Mouse (Mus musculus) brown adipose tissue, adult 24 weeks (tissue): ENCODE data around the gene Usp21. TPM values are rescaled to one million over a fixed set of nuclear protein-coding genes. Genes with fewer than 3 reads are reported as not detected.

Experiments
- H3K27ac ChIP-seq: fragments of 200-500 bp; replicated peaks from 2 replicates; pipeline ENCODE4 v1.5.1; 2012; ENCODE audit warnings: low read depth, mild to moderate bottlenecking, low read length
- H3K4me1 ChIP-seq: fragments of 200-500 bp; 2 replicates; pipeline ENCODE4 v1.6.1; 2012; ENCODE audit warnings: low read length, mixed read lengths; ENCODE audit not compliant: control insufficient read depth, insufficient read depth, insufficient read length
- H3K4me3 ChIP-seq: fragments of 200-500 bp; 2 replicates; pipeline ENCODE4 v1.5.1; 2012; ENCODE audit warnings: low read depth, mild to moderate bottlenecking, low read length, moderate library complexity; ENCODE audit not compliant: insufficient read depth
- polyA plus RNA-seq: library from polyadenylated mRNA; stranded (reverse); fragments of >200 nt; gene quantifications from 2 replicates; pipeline ENCODE4 v1.2.4, GENCODE M21; 2012; ENCODE audit not compliant: missing spikeins, insufficient read depth, insufficient read length

Usp21 gene
- polyA plus RNA-seq, 1 experiment: 11.7 TPM

DNA sequence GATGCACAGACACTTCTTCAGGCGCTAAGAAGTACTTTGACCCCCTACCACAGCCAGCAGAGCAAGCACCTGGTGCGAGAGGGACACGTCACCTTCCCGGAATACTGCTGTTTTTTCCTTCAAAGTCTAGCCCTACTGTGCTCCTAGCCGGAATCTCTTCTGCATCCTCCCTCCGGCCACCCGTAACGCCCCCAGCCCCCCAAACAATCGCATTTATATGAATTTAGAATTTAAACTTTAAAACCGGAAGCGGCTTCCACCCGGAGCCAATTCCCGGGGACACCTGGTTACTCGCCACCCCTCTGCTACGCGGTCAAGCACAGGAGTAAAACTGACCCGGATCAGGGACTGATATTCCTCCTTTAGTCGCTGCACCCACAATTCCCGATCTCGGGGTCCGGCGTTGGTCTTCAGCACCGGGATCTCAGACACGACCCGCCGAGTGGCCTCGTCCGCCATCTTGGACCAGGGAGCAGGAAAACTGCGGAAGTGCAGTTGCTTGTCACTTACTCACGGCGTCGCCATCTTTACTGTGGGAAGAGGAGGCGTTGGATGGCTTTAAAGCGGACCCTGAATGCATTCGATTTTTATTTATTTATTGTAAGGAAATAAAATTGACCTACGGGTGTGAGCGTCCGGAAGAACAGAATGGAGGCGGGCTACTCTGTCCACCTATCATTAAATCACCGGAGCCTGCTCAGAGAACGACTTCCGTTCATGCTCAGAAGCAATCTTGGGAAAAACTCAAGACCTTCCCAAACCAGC is 6.7 kb upstream of the Usp21 start, which contains the start of gene Ufc1:
TSS of gene Ufc1 (minus strand) at position 727 of the 765 bp plus-strand sequence.
- H3K4me1 ChIP-seq: 0 out of 2 replicates have a peak, but pooled peaks cover 5% of the 10 kb centered on the region
- peak within 1 kb of the TSS; percentile 93 for H3K4me3 ChIP-seq
- H3K27ac ChIP-seq: peak within 1 kb of the TSS; percentile 98

- 0 out of 2 replicates have a peak, but pooled peaks cover 5% of the 10 kb centered on the region for H3K4me1 ChIP-seq
- H3K27ac ChIP-seq: peak overlapping the region; percentile 98; the same call in 1 of the 2 replicates
- peak overlapping the region; percentile 93 for H3K4me3 ChIP-seq
Measured at GRCm38 (mm10) chr1:171293906-171294297, 6.1 kb upstream of the Usp21 start.

DNA sequence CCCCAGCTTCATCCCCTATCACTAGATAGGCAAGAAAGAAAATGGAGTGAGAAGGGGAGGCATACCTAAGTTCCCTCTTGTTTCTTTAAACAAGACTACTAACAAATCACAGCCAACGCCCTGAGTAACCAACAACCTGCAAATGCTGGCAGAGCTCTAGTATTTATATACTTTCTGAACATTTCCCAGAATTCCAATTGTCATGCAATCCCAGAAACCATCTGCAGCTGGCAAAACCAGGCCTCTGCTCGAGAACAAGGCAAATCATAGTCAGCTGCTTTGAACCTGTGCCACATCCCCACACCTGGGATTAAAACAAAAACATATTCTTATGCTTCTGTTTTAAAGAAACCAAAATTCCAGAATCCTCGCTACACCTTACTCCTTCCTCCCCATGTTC is 5.6 kb upstream of the Usp21 start:
- Histone ChIP-seq H3K4me1 (0 out of 2 replicates have a peak, but pooled peaks cover 5% of the 10 kb centered on the region), H3K4me3 (no peak overlapping the region), H3K27ac (no peak overlapping the region)

- Histone ChIP-seq H3K27ac (no peak overlapping the region), H3K4me3 (no peak overlapping the region), H3K4me1 (peaks cover 2% of the 10 kb centered on the region; the same call in 1 of the 2 replicates)
Measured at GRCm38 (mm10) chr1:171288328-171288727, 537 bp upstream of the Usp21 start.

- Histone ChIP-seq H3K4me3 (no peak overlapping the region; the same call in 1 of the 2 replicates), H3K4me1 (no peaks in the 10 kb centered on the region; the same call in 1 of the 2 replicates), H3K27ac (no peak overlapping the region)
Measured at GRCm38 (mm10) chr1:171286517-171286916, 1.3 kb downstream of the Usp21 start.

GRCm38 (mm10) chr1:171285096-171285892 is 2.5 kb downstream of the Usp21 start:
- H3K4me1 ChIP-seq: peaks cover 1% of the 10 kb centered on the region

GRCm38 (mm10) chr1:171284491-171284890 is 3.3 kb downstream of the Usp21 start:
- no peak overlapping the region for H3K27ac ChIP-seq
- peaks cover 5% of the 10 kb centered on the region for H3K4me1 ChIP-seq
- H3K4me3 ChIP-seq: no peak overlapping the region

More at GRCm38 (mm10) chr1:171285096-171285892, 2.5 kb downstream of the Usp21 start:
- H3K4me3 ChIP-seq: peak overlapping the region; percentile 19; the same call in 1 of the 2 replicates
- peak overlapping the region; percentile 16; the same call in 1 of the 2 replicates for H3K27ac ChIP-seq

GRCm38 (mm10) chr1:171283188-171284160 is 4.3 kb downstream of the Usp21 start:
- Histone ChIP-seq H3K4me3 (no peak overlapping the region), H3K27ac (no peak overlapping the region)

GRCm38 (mm10) chr1:171282086-171282805 is 5.5 kb downstream of the Usp21 start:
- Histone ChIP-seq H3K27ac (no peak overlapping the region), H3K4me3 (no peak overlapping the region), H3K4me1 (peaks cover 5% of the 10 kb centered on the region)

More at GRCm38 (mm10) chr1:171283188-171284160, 4.3 kb downstream of the Usp21 start:
- H3K4me1 ChIP-seq: peaks cover 5% of the 10 kb centered on the region

- Histone ChIP-seq H3K27ac (peak overlapping the region; percentile 69), H3K4me1 (peaks cover 5% of the 10 kb centered on the region), H3K4me3 (peak overlapping the region; percentile 74)
Measured at GRCm38 (mm10) chr1:171281528-171281923, 6.3 kb downstream of the Usp21 start.

DNA sequence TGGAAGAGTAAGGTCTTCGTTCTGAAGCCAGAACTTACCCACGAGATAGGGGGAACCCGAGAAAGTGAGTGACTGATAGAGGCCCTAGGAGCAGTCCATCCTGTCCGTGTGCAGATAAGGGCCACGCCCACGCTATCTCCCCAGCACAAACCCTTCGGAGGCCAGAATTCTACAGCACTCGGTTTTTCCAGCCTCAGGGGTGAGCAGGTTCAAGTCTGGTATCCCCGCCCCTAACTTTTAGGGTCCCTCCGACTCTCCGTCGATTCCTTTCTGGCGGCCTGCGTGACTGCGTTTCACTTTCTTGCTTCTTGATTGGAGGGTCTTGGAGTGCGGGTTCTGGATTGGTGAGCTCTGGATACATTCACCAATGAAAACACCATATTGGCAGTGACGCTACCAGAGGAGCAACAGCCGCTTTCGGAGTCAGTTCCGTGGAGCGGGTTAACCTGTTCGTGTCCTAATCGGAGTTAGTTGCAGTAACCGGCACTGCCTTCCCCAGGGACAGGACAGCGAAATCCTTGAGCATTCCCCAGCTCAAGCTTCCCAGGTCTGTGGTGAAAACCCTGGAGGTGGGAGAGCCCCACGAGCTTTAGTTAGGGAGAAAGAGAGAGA is 6.8 kb downstream of the Usp21 start, which contains the start of gene Ppox:
TSS of gene Ppox (minus strand) at position 271 of the 612 bp plus-strand sequence.
- Histone ChIP-seq H3K27ac (peak within 1 kb of the TSS; percentile 69), H3K4me1 (peaks cover 5% of the 10 kb centered on the region), H3K4me3 (peak within 1 kb of the TSS; percentile 83)

DNA sequence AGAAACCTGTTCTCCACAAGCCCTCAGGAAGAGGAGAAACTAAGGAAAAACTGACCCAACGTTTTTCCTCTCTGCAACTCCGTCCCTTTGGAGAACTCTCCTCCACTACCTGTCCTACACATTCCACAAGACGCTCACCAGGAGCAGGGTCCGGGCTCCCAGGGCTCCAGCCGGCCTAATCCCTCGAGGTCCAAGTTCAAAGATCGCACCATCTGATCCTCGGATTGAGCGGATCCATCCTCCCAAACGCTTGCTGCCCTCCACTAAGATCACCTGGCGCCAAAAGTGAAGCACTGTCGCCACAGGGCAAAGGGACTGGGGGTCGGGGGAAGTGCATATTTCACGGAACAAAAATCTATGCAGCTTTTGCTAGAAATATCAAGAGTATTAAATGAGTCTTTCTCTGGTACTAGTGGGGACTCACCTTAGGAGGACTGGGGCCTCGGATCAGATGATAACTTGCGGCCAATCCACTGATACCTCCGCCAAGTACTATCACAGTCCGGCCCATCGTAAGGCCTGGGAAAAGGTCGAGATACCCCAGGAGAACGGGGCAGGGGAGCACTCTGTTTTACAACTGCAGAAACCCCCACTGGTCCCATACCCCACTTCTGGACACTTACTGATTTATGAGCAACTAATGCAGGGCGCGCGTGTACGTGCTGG is 7.4 kb downstream of the Usp21 start:
- peaks cover 5% of the 10 kb centered on the region for H3K4me1 ChIP-seq
- peak overlapping the region; percentile 83 for H3K4me3 ChIP-seq
- 0 out of 2 replicates have a peak overlapping the region, but pooled peaks have one; percentile 13 for H3K27ac ChIP-seq

- H3K4me1 ChIP-seq: peaks cover 5% of the 10 kb centered on the region; the same call in 1 of the 2 replicates
- no peak overlapping the region for H3K27ac ChIP-seq
- H3K4me3 ChIP-seq: peak overlapping the region; percentile 83
Measured at GRCm38 (mm10) chr1:171279721-171280120, 8.1 kb downstream of the Usp21 start.
